Mouse (Mus musculus) intestine, embryonic 16.5 days (tissue): ENCODE data around the gene Noa1. TPM values are rescaled to one million over a fixed set of nuclear protein-coding genes. Genes with fewer than 3 reads are reported as not detected.

Experiments
- ATAC-seq: fragments of 200-750 bp; cut with Nextera tagmentation; 2 replicates; pipeline ENCODE4 v1.8.0; 2017; ENCODE audit warnings: moderate TSS enrichment, moderate library complexity
- H3K27ac ChIP-seq: fragments of 300-500 bp; sonication (generic); 2 replicates; pipeline ENCODE4 v1.5.1; 2014; ENCODE audit warnings: mild to moderate bottlenecking, low read length
- H3K27me3 ChIP-seq: fragments of 300-500 bp; sonication (generic); replicated peaks from 2 replicates; pipeline ENCODE4 v1.6.1; 2014; ENCODE audit warnings: low read length, control low read depth, mixed read lengths; ENCODE audit not compliant: control insufficient read depth, insufficient read depth
- H3K36me3 ChIP-seq: fragments of 300-500 bp; sonication (generic); 2 replicates; pipeline ENCODE4 v1.6.1; 2014; ENCODE audit warnings: low read length, control low read depth; ENCODE audit not compliant: control insufficient read depth, insufficient read depth
- H3K4me1 ChIP-seq: fragments of 300-500 bp; sonication (generic); 2 replicates; pipeline ENCODE4 v1.6.1; 2014; ENCODE audit warnings: low read length, control low read depth, mixed read lengths; ENCODE audit not compliant: control insufficient read depth, insufficient read depth
- H3K4me2 ChIP-seq: fragments of 300-500 bp; sonication (generic); 2 replicates; pipeline ENCODE4 v1.6.1; 2014; ENCODE audit warnings: low read depth, low read length, control low read depth
- H3K4me3 ChIP-seq: fragments of 300-500 bp; sonication (generic); 2 replicates; pipeline ENCODE4 v1.5.1; 2014; ENCODE audit warnings: mild to moderate bottlenecking, low read length
- H3K9ac ChIP-seq: fragments of 300-500 bp; sonication (generic); 2 replicates; pipeline ENCODE4 v1.6.1; 2014; ENCODE audit warnings: low read depth, low read length
- H3K9me3 ChIP-seq: fragments of 300-500 bp; sonication (generic); 2 replicates; pipeline ENCODE4 v1.6.1; 2016; ENCODE audit warnings: low read length, control low read depth; ENCODE audit not compliant: control insufficient read depth
- WGBS: fragments of 180-500 bp; shearing (Covaris S2); extraction: QIAGEN DNeasy Blood & Tissue Kit; methylation state at CpG from one replicate; pipeline ENCODE4 v1.1.7; 2014; 5-methylcytosine and 5-hydroxymethylcytosine counted together
- microRNA-seq: library from miRNA; unstranded; fragments of <30 nt; microRNA quantifications from one replicate; pipeline ENCODE4, GENCODE M21; 2016
- polyA plus RNA-seq: library from polyadenylated mRNA; unstranded; fragments of >200 nt; fragmentation: Nextera tagmentation; extraction: Ambion mirVana; gene quantifications from 2 replicates; pipeline ENCODE4 v1.2.1, GENCODE M21; 2015

Noa1 gene
- polyA plus RNA-seq, 1 experiment from 2014 or later = 30.9 TPM

DNA sequence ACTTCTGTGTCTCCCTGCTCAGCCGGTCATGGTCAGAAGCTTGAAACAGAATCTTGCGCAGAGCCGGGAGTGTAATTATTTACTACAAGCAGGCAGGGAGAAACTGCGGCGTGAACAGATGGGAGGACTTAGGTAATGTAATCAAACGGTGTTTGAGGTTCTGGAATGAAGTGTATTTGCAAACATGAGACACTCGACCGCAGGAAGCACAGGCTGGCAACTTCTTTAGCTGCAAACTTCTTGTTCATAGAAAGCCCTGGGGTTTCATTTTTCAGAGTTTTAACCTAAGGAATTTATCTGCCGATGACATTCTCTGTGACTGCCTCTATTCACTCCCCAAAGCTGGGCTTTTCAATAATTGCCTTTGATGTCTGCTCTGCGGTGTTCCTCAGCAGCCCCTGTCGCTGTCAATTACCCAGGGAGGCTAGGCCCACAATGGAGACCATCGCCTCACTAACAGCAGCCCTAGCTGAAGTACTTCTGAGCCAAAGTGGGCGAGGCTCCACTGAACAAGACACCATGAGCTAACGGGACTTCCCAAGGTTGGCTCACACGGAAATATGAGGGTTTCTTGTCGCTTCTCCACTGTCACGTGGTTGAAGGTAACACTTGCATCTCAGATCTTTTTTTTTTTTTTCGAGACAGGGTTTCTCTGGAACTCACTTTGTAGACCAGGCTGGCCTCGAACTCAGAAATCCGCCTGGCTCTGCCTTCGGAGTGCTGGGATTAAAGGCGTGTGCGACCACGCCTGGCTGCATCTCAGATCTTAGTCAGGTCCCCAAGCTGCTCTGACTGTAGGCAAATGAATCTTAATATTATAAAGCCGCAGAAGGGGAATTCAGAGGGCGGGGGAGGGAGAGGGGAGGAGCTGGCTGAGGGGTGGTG, 63.9 kb downstream of the Noa1 start:
- 24% methylated on average over 26 of the region's 26 CpGs for WGBS
- peaks cover 2% of the 10 kb centered on the region; the same call in 1 of the 2 replicates for H3K4me1 ChIP-seq
- no peaks in the 10 kb centered on the region for H3K36me3 ChIP-seq
- peak overlapping the region; percentile 46; the same call in 1 of the 2 replicates for H3K9ac ChIP-seq
- H3K27me3 ChIP-seq = no peaks in the 10 kb centered on the region
- ATAC-seq = peak; percentile 67
- peak overlapping the region; percentile 40 for H3K4me3 ChIP-seq
- H3K9me3 ChIP-seq = no peaks in the 10 kb centered on the region
- H3K27ac ChIP-seq = no peak overlapping the region
- H3K4me2 ChIP-seq = peak overlapping the region; percentile 59

DNA sequence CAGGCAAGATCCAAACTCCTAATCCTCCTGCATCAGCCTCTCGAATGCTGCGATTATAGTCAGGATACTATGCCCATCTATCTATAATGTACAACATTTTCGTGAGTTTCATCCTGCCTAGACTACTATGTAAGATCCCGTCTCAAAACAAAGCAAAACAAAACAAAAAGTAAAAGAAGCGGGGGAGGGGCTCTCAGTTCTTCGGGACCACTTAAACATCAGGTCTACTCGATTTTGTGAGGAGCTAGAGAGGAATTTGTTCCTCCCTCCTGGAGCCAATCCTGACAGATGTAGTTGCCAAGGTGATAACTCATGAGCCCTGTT, 64.5 kb downstream of the Noa1 start:
- Histone ChIP-seq H3K4me3 (peak overlapping the region; percentile 40), H3K9ac (peak overlapping the region; percentile 46; the same call in 1 of the 2 replicates), H3K4me2 (peak overlapping the region; percentile 59), H3K36me3 (no peaks in the 10 kb centered on the region), H3K4me1 (peaks cover 2% of the 10 kb centered on the region; the same call in 1 of the 2 replicates), H3K27me3 (no peaks in the 10 kb centered on the region), H3K9me3 (no peaks in the 10 kb centered on the region), H3K27ac (no peak overlapping the region)
- 30% methylated on average over 7 of the region's 7 CpGs for WGBS
- no peak for ATAC-seq

DNA sequence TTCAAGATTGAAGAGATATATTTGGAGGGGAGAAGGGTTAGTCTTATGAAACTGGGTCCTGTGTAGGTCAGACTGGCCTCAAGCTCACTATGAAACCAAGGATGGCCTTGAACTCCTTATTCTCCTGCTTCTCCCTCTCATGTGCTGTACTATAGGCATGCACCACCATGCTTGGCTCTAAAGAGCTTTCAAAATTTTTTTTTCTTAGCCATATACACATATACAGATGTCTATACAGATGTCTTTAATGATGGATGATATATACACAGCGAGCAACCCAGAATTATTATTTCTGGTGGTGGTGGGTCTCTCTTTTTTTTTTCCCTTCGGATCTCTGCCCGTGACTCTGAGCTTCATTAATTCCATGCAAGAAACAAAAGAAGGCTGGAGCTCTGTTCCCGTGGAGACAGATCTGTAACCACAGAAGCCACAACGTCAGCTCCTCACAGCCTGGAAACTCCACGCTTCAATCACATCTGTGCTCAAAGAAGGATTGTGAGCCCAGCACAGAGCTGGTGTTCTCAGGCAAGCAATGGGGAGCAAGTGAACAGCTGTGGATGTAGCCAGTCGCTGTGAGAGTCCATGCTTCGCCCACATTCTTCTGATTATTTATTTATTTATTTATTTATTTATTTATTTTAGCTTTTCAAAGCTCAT, 65.4 kb downstream of the Noa1 start:
- Histone ChIP-seq H3K9ac (no peak overlapping the region), H3K27me3 (no peaks in the 10 kb centered on the region), H3K36me3 (no peaks in the 10 kb centered on the region), H3K9me3 (no peaks in the 10 kb centered on the region), H3K4me3 (no peak overlapping the region), H3K4me1 (peaks cover 2% of the 10 kb centered on the region; the same call in 1 of the 2 replicates), H3K27ac (no peak overlapping the region), H3K4me2 (no peak overlapping the region)
- no peak for ATAC-seq
- WGBS = 63% methylated on average over 8 of the region's 8 CpGs

Small RNA genes lying within 50 kb of the gene (microRNA-seq; reads per million reads assigned to microRNA genes)
- not detected for gene Mir5098

Other genes with a start within 250 kb of the Noa1 start
- gene Hopx, start 195.0 kb downstream of the Noa1 start, polyA plus RNA-seq = 2.8 and 4.4 TPM in 2 replicates
- gene Spink2, start 98.6 kb downstream of the Noa1 start, polyA plus RNA-seq = 1.2 and 1.5 TPM in 2 replicates
- 20.1 and 21.5 TPM in 2 replicates for gene Rest, start 44.6 kb downstream of the Noa1 start, polyA plus RNA-seq
- 43.4 and 44.0 TPM in 2 replicates for gene Polr2b, start 63 bp upstream of the Noa1 start, polyA plus RNA-seq
- gene Igfbp7, start 98.0 kb upstream of the Noa1 start, polyA plus RNA-seq = 85.2 and 109 TPM in 2 replicates